Mouse (Mus musculus) gastrocnemius, postnatal 10 days (tissue): ENCODE results near the gene Klhdc8a. TPM values are rescaled to one million over a fixed set of nuclear protein-coding genes. Genes with fewer than 3 reads are reported as not detected.
"Not testable (repeated sequence)": the region's sequence is repeated elsewhere in the genome, so short reads cannot be mapped to it uniquely, and the experiment has no call there.

Experiments
- DNase-seq: peaks from one replicate; pipeline ENCODE4 v3.0.0; 2021; ENCODE audit warnings: mixed read lengths
- total RNA-seq, 2 experiments: library from RNA; stranded (reverse); gene quantifications; 2 replicates each; pipeline ENCODE4 v1.2.3; 2021

The Klhdc8a gene
- total RNA-seq, 2 experiments from 2014 or later: 0.45 to 0.52 TPM

DNA sequence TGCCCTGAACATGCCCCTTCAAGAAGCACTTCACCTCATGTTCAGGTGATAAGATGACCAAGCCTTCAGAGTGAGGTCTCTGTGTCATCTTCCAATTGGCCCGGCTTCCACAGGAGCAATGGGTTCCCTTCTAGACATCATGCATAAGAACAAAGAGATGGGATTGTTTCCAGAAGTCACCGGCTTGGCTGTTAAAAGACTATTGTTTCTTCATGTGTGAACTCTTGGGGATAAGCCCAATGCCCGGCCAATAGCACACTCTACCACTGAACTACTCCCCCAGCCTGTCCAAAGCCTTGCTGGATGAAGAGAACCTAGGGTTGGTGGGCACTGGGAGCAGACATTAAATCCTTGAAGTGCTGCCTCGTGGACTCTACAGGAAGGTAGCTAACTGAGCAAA is 47.1 kb downstream of the Klhdc8a start:
- DNase-seq: no peak

GRCm38 (mm10) chr1:132346134-132346851 is 47.9 kb downstream of the Klhdc8a start:
- DNase-seq: no peak

GRCm38 (mm10) chr1:132346951-132347350 is 48.5 kb downstream of the Klhdc8a start:
- DNase-seq: no peak

DNA sequence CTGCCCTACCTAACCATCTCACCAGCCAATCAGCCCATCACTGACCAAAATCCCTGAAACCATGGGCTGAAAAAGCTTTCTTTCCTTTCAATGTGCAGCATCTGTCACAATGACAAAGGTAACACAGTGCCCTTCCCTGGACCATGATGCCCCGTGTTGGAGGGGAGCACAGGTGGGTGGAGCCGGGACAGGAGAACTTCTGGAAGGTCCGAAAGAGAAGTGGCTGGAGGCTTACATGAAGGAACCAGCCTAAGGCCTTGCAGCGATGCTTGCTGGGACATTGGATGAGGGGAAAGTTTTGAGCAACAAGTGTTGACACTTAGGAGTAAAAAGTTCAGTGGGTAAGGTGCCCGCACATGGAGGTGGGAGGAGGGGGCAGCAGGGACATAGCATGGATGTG is 50.0 kb downstream of the Klhdc8a start:
- no peak for DNase-seq

GRCm38 (mm10) chr1:132349049-132349448 is 50.6 kb downstream of the Klhdc8a start:
- DNase-seq: not testable (repeated sequence)

DNA sequence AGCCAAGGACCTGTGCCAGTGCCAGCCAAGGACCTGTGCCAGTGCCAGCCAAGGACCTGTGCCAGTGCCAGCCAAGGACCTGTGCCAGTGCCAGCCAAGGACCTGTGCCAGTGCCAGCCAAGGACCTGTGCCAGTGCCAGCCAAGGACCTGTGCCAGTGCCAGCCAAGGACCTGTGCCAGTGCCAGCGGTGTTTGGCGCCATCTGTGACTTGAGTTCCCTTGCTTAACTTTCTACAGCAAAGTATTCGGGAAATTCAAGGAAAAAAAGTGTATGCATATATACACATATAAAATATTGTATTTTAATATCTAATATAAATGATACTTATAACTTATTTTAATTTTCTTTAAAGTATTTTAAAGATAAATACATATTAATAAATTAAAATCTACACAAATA is 51.2 kb downstream of the Klhdc8a start:
- DNase-seq: not testable (repeated sequence)

DNA sequence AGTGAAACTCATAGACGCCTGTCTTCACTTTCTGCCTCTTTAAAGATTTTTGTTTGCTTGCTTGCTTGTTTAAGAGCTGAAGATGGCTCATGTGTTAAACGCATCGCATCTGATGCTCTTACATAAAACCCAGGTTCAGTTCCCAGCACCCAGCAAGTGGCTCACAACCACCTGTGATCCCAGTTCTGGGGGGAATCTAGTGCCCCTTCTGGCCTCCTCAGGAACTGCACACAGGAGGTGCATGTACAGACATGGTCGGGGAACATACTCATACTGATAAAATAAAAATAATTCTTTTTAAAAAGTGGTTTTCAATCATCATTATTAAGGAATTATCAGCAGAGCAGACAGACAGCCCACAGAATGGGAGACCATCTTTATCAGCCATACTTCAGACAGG is 52.6 kb downstream of the Klhdc8a start:
- DNase-seq: no peak

DNA sequence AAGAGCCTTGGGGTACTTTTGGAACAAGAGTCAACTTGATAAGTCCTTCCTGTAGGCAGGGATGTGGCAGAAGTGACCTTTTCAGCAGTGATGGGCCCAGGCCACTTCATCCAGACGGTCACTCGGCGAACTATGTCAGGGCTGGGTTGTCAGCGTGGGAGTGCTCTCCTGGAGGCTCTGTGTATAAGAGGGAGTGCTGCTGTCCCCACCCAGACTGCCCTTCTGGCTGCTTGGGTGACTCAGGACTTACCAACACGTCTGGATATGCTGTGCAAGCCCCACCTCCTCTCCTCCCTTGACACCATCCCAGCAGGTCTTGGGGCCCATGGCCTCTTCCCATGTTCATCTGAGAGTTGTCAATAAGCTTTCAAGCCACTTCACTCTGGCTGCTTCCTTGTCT is 55.0 kb downstream of the Klhdc8a start:
- DNase-seq: no peak

GRCm38 (mm10) chr1:132354234-132354633 is 55.8 kb downstream of the Klhdc8a start:
- DNase-seq: no peak

GRCm38 (mm10) chr1:132355162-132355601 is 56.8 kb downstream of the Klhdc8a start:
- DNase-seq: no peak

DNA sequence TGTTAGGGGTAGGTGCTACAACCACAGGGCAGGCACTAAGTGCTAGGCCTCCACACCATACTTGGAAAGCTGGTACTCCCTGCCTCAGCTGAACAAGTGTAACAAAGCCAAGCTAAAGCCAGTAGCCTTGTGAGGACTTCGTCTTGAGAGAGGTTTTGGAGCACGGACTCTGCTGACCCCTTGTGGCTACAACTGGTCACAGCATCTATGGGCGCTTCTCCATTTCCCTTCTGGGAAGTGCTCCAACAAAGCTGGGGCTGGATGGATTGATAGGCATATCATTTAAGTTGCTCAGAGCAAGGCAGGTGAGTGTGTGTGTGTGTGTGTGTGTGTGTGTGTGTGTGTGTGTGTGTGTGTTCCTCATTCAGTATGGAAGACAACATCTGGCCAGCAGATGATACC is 57.4 kb downstream of the Klhdc8a start:
- peak; percentile 83 for DNase-seq

DNA sequence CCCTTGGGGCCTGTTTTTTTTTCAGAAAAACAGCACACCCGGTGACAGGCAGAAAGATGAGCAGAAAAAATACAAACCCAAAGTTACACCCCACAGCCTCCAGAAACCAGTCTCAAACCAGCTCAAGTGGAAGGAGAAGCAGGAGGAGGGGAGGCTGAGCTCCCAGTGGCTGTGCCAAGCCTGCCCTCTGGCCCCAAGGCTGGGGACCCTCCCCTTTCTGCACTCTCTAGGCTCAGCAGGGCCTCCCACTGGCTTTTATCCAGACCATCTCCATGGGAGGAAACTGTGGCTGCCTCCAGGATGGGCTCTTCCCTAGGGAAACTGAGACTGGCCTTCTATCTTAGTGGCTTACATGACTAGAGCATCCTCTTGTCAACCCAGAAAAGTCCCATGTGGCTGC is 58.4 kb downstream of the Klhdc8a start:
- DNase-seq: no peak

Other genes starting within 250 kb of the Klhdc8a start
- gene Mfsd4a, start 230.6 kb upstream of the Klhdc8a start, total RNA-seq: 1 to 10 TPM; 1.4 to 1.8 TPM
- gene Cdk18, start 158.9 kb upstream of the Klhdc8a start, total RNA-seq: 1 to 10 TPM; 1.2 to 2.3 TPM
- gene Lemd1, start 107.2 kb upstream of the Klhdc8a start, total RNA-seq: not detected
- gene AC124108.1, start 107.2 kb upstream of the Klhdc8a start, total RNA-seq: under 1 TPM in 1 of 2 experiments, not detected in 1; 0.05 TPM
- not detected for gene Gm10188, start 68.9 kb upstream of the Klhdc8a start, total RNA-seq
- 1 to 10 TPM; 2.0 to 2.2 TPM for gene Nuak2, start 17.5 kb downstream of the Klhdc8a start, total RNA-seq
- 10 to 100 TPM; 24.8 to 30.7 TPM for gene Tmcc2, start 92.7 kb downstream of the Klhdc8a start, total RNA-seq
- gene Dstyk, start 118.9 kb downstream of the Klhdc8a start, total RNA-seq: 10 to 100 TPM; 16.1 to 16.8 TPM
- 10 to 100 TPM; 19.6 to 20.3 TPM for gene Rbbp5, start 178.7 kb downstream of the Klhdc8a start, total RNA-seq
- 1 to 10 TPM; 1.3 to 1.9 TPM for gene Tmem81, start 207.6 kb downstream of the Klhdc8a start, total RNA-seq
- under 1 TPM; 0.11 to 0.21 TPM for gene Cntn2, start 244.6 kb downstream of the Klhdc8a start, total RNA-seq